Mouse (Mus musculus) brain, embryonic 14.5 days (tissue): ENCODE measurements at regions not wholly inside any gene's neighbourhood (a gene's known extent, or its start where the extent isn't known, plus 50 kb on each side); places are given as distances from the start of the nearest gene placed in this dataset.

ENCODE experiments used
- CTCF ChIP-seq: fragments of 200-500 bp; IDR thresholded peaks from 2 replicates; pipeline ENCODE4 v1.5.1; 2012; ENCODE audit warnings: inconsistent platforms, mild to moderate bottlenecking, moderate library complexity, borderline replicate concordance; ENCODE audit not compliant: insufficient read depth, insufficient read length; ENCODE audit errors: extremely low read depth
- POLR2A ChIP-seq: fragments of 200-500 bp; IDR thresholded peaks from 2 replicates; pipeline ENCODE4 v1.6.1; 2012; ENCODE audit warnings: mild to moderate bottlenecking, inconsistent platforms, borderline replicate concordance; ENCODE audit not compliant: poor library complexity, insufficient read depth, insufficient read length, severe bottlenecking; ENCODE audit errors: extremely low read depth

- TF ChIP-seq CTCF, result peak; percentile 69; the same call in 1 of the 2 replicates
- TF ChIP-seq POLR2A, result no peak
These were observed 590.4 kb upstream of the Kif18a start for GRCm38 (mm10) chr2:108690091-108690490.
